Mouse (Mus musculus) midbrain, embryonic 10.5 days (tissue): ENCODE measurements at regions not wholly inside any gene's neighbourhood (a gene's known extent, or its start where the extent isn't known, plus 50 kb on each side); places are given as distances from the start of the nearest gene placed in this dataset.
A peak's percentile ranks its signal among the peaks of the same experiment; 100 is the strongest.

Source experiments
- DNase-seq: peaks from one replicate; pipeline ENCODE4 v3.0.0-alpha.2; 2017; ENCODE audit warnings: low spot score
- H3K27ac ChIP-seq: fragments of 300-500 bp; sonication (generic); replicated peaks from 2 replicates; pipeline ENCODE4 v1.5.1; 2016; ENCODE audit warnings: mild to moderate bottlenecking
- H3K27me3 ChIP-seq: fragments of 300-500 bp; sonication (generic); 2 replicates; pipeline ENCODE4 v1.6.1; 2016; ENCODE audit warnings: low read depth, mild to moderate bottlenecking; ENCODE audit not compliant: poor library complexity, severe bottlenecking
- H3K36me3 ChIP-seq: fragments of 300-500 bp; sonication (generic); 2 replicates; pipeline ENCODE4 v1.6.1; 2016; ENCODE audit warnings: mild to moderate bottlenecking, moderate library complexity
- H3K4me1 ChIP-seq: fragments of 300-500 bp; sonication (generic); 2 replicates; pipeline ENCODE4 v1.6.1; 2016
- H3K4me3 ChIP-seq: fragments of 300-500 bp; sonication (generic); 2 replicates; pipeline ENCODE4 v1.5.1; 2016; ENCODE audit warnings: mild to moderate bottlenecking, moderate library complexity
- H3K9me3 ChIP-seq: fragments of 300-500 bp; sonication (generic); replicated peaks from 2 replicates; pipeline ENCODE4 v1.6.1; 2016; ENCODE audit warnings: mild to moderate bottlenecking
- WGBS: fragments of 180-500 bp; shearing (Covaris S2); methylation state at CpG from one replicate; pipeline ENCODE4 v1.1.7; 2016; 5-methylcytosine and 5-hydroxymethylcytosine counted together

- Histone ChIP-seq H3K4me1 (no peaks in the 10 kb centered on the region), H3K9me3 (no peaks in the 10 kb centered on the region), H3K4me3 (no peak overlapping the region), H3K27me3 (no peaks in the 10 kb centered on the region), H3K27ac (no peak overlapping the region), H3K36me3 (no peaks in the 10 kb centered on the region)
- WGBS: 87% methylated on average over 3 of the region's 3 CpGs
- no peak for DNase-seq
Measured at GRCm38 (mm10) chr1:124790130-124790529, 645.4 kb downstream of the Actr3 start.

DNA sequence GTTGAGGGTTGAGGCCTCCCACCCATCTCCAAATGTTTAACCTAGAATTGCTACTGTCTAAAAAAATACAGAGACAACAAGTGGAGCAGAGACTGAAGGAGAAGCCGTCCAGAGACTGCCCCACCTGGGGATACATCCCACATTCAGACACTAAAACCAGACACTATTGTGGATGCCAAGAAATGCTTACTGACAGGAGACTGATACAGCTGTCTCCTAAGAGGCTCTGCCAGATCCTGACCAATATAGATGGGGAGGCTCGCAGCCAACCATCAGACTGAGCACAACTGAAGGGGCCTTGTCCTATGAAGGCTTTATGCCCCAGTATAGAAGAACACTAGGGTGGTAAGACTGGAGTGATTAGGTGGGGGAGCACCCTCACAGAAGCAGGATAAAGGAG lies 652.5 kb downstream of the Actr3 start:
- Histone ChIP-seq H3K4me1 (no peaks in the 10 kb centered on the region), H3K27ac (no peak overlapping the region), H3K4me3 (no peak overlapping the region), H3K36me3 (no peaks in the 10 kb centered on the region), H3K27me3 (no peaks in the 10 kb centered on the region), H3K9me3 (no peaks in the 10 kb centered on the region)
- no peak for DNase-seq
- 91% methylated on average over 2 of the region's 2 CpGs for WGBS

- no peak for DNase-seq
- Histone ChIP-seq H3K9me3 (no peaks in the 10 kb centered on the region), H3K27ac (no peak overlapping the region), H3K4me1 (no peaks in the 10 kb centered on the region), H3K27me3 (no peaks in the 10 kb centered on the region), H3K36me3 (no peaks in the 10 kb centered on the region), H3K4me3 (no peak overlapping the region)
- WGBS: 91% methylated on average over 2 of the region's 2 CpGs
Measured at GRCm38 (mm10) chr1:124777685-124778084, 657.8 kb downstream of the Actr3 start.

DNA sequence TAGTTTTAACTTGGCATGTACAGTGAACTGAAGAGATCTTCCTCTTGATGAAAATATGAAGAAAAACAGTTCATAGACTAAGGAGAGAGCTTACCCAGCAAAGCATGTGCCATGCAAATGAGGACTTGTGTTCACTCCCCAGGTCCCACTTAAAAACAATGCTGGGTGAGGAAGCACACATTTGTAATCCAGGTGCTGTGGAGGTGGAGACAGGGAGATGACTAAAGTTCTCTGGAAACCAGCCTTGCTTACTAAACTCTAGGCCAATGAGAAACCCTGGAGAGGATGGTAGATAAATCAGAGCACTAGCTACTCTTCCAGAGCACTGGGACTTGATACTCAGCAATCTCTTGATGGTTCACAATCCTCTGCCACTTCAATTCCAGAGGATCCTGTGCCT lies 678.8 kb downstream of the Actr3 start:
- DNase-seq: no peak

GRCm38 (mm10) chr1:124739777-124740176 lies 694.4 kb upstream of the Dpp10 start:
- H3K27ac ChIP-seq: no peak overlapping the region
- H3K9me3 ChIP-seq: no peaks in the 10 kb centered on the region
- no peak for DNase-seq
- no peak overlapping the region for H3K4me3 ChIP-seq
- H3K4me1 ChIP-seq: peaks cover 3% of the 10 kb centered on the region; the same call in 1 of the 2 replicates
- H3K36me3 ChIP-seq: no peaks in the 10 kb centered on the region
- H3K27me3 ChIP-seq: no peaks in the 10 kb centered on the region
- 84% methylated on average over 3 of the region's 3 CpGs for WGBS

More for the DNA sequence above, 678.8 kb downstream of the Actr3 start:
- H3K9me3 ChIP-seq: no peaks in the 10 kb centered on the region
- no peaks in the 10 kb centered on the region for H3K36me3 ChIP-seq
- no peak overlapping the region for H3K4me3 ChIP-seq
- H3K4me1 ChIP-seq: no peaks in the 10 kb centered on the region
- H3K27ac ChIP-seq: no peak overlapping the region
- H3K27me3 ChIP-seq: no peaks in the 10 kb centered on the region

DNA sequence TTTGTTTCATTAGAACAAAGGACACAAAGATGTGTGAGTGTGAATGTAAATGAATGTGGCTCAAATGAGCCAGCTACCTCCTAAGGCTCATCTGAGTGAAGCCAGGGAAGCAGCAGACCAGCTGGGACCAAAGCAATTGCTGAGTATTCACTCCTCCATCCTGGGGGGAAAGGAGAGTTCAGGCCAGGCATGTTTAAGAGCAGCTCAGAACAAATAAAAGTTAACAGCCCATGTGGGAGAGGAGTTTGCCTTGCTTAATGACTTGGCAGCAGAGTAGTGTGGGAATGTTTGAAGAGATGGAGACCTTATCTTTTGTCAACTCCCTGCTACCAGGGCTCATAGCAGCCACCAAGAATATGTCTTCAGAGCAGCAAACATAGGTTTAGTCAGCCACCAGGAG lies 685.0 kb upstream of the Dpp10 start:
- Histone ChIP-seq H3K4me1 (no peaks in the 10 kb centered on the region), H3K36me3 (no peaks in the 10 kb centered on the region), H3K27me3 (no peaks in the 10 kb centered on the region), H3K4me3 (no peak overlapping the region), H3K9me3 (no peaks in the 10 kb centered on the region), H3K27ac (no peak overlapping the region)
- DNase-seq: no peak

DNA sequence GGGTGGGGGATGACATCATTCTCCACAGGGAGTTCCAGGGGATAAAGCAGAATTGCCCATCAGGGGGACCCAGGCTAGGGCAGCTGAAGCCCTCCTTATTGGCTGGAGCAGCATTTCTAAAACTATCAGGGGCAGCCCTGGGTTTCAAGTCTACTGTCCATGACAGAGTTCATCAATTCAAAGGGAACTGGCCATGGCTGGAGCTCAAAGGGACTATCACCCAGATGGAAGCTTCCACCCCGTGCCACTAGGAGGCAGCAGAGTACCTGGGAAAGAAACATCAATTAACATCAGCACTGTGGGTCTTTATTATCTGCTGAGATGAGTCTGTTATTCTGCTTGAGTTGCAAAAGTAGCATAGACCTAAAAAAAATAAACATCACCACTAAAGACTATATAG lies 672.7 kb upstream of the Dpp10 start:
- no peak overlapping the region for H3K4me3 ChIP-seq
- WGBS: 0% methylated on average over 1 of the region's 1 CpGs
- H3K27me3 ChIP-seq: no peaks in the 10 kb centered on the region
- peak; percentile 42 for DNase-seq
- H3K4me1 ChIP-seq: no peaks in the 10 kb centered on the region
- no peaks in the 10 kb centered on the region for H3K36me3 ChIP-seq
- H3K9me3 ChIP-seq: no peaks in the 10 kb centered on the region
- no peak overlapping the region for H3K27ac ChIP-seq

DNA sequence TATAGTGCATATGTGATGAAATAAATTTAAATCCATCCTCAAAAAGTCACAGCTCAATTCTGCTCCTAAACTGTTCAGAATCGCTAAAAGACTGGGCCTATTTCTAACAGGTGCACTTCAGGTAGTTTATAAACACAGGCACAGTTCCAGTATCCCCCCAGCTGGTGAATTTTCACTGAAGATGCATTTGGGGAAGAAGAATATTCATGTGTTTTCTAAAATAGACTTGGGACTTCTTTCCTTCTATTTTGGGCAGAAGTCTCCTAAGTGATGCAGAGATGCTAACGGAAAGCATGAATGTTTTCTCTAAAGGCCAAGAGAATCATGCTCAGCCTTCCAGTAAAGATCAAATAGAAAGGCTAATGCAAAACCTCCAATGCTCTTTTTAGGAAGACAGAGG lies 660.9 kb upstream of the Dpp10 start:
- Histone ChIP-seq H3K4me1 (no peaks in the 10 kb centered on the region), H3K27me3 (no peaks in the 10 kb centered on the region), H3K36me3 (no peaks in the 10 kb centered on the region), H3K9me3 (no peaks in the 10 kb centered on the region), H3K27ac (no peak overlapping the region), H3K4me3 (no peak overlapping the region)
- DNase-seq: no peak
- WGBS: 83% methylated on average over 2 of the region's 2 CpGs

DNA sequence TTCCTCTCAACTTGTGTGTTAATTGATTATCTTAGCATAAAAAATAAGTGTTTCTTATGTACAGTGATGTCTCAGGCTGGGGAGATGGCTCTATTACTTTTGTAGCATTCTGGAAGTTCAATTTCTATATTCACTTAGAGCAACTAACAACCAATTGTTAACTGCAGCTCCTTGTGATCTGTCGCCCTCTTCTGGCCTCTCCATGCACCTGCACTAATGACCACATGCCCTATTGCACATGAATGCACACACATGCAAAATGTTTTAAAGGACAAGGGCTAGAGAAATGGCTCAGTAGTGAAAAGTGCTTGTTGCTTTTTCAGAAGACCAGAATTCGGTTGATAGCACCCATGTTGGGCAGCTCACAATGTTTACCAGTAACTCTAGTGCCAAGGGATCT lies 629.1 kb upstream of the Dpp10 start:
- no peaks in the 10 kb centered on the region for H3K4me1 ChIP-seq
- 34% methylated on average over 2 of the region's 2 CpGs for WGBS
- no peaks in the 10 kb centered on the region for H3K36me3 ChIP-seq
- no peak overlapping the region for H3K27ac ChIP-seq
- H3K27me3 ChIP-seq: no peaks in the 10 kb centered on the region
- no peaks in the 10 kb centered on the region for H3K9me3 ChIP-seq
- H3K4me3 ChIP-seq: no peak overlapping the region
- peak; percentile 20 for DNase-seq

- H3K36me3 ChIP-seq: no peaks in the 10 kb centered on the region
- DNase-seq: no peak
- H3K9me3 ChIP-seq: no peaks in the 10 kb centered on the region
- H3K27ac ChIP-seq: no peak overlapping the region
- H3K4me3 ChIP-seq: no peak overlapping the region
- H3K4me1 ChIP-seq: no peaks in the 10 kb centered on the region
- H3K27me3 ChIP-seq: no peaks in the 10 kb centered on the region
Measured at GRCm38 (mm10) chr1:124652872-124653271, 607.5 kb upstream of the Dpp10 start.

DNA sequence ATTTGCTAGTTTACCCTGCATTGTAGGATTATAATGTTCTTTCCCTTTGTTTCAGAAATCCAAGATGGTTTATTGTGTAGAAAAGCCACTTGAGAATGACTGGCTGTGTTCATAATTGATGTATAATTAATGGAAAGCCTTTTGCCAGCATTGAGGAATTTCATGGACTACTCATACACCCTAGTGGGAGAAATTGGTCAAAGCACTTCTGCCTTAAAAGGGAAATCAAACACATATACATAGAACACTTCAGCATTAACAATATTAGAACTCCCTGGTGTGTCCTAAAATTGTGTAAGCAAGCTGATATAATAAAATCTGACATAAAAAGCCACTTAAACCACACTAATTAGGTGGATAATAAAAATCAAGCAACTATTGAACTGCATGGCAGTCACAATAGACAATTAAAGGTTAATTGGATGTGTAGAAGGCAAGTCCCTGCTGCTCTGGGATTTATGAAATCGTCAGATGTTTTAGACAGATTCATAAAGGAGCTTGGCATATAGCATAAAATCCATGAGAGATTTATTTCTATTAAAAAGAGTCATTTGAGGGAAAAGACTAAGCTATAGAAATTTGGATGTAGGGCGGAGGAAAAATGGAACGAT lies 607.0 kb upstream of the Dpp10 start:
- 89% methylated on average over 3 of the region's 3 CpGs for WGBS
- Histone ChIP-seq H3K9me3 (no peaks in the 10 kb centered on the region), H3K27me3 (no peaks in the 10 kb centered on the region), H3K4me1 (no peaks in the 10 kb centered on the region), H3K36me3 (no peaks in the 10 kb centered on the region), H3K4me3 (no peak overlapping the region), H3K27ac (no peak overlapping the region)
- DNase-seq: no peak

DNA sequence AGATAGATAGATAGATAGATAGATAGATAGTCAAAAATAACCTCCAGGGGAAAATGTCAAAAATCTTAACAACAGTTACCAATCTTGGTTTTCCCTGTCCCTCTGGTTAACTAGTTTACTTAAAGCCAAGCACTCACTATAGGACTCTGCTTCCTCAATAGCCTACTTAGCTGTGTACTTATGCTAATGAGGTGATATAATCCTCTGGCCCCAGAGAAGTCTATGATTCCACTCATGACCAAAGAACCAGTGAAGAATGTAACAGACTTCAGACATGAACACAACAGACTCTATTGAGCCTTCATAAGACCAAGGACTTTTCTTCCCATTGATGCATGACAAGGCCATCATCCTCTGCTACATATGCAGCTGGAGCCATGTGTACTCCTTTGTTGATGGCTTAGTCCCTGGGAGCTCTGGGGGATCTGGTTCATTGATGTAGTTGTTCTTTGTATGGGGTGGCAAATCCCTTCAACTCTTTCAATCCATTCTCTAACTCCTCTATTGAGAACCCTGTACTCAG lies 589.9 kb upstream of the Dpp10 start:
- Histone ChIP-seq H3K4me1 (peaks cover 2% of the 10 kb centered on the region; the same call in 1 of the 2 replicates), H3K27me3 (no peaks in the 10 kb centered on the region), H3K27ac (no peak overlapping the region), H3K36me3 (no peaks in the 10 kb centered on the region), H3K9me3 (no peaks in the 10 kb centered on the region), H3K4me3 (no peak overlapping the region)
- no peak for DNase-seq

- Histone ChIP-seq H3K4me3 (no peak overlapping the region), H3K9me3 (no peaks in the 10 kb centered on the region), H3K27ac (no peak overlapping the region), H3K27me3 (no peaks in the 10 kb centered on the region), H3K36me3 (no peaks in the 10 kb centered on the region), H3K4me1 (no peaks in the 10 kb centered on the region)
- no peak for DNase-seq
Measured at GRCm38 (mm10) chr1:124630084-124630483, 584.7 kb upstream of the Dpp10 start.

DNA sequence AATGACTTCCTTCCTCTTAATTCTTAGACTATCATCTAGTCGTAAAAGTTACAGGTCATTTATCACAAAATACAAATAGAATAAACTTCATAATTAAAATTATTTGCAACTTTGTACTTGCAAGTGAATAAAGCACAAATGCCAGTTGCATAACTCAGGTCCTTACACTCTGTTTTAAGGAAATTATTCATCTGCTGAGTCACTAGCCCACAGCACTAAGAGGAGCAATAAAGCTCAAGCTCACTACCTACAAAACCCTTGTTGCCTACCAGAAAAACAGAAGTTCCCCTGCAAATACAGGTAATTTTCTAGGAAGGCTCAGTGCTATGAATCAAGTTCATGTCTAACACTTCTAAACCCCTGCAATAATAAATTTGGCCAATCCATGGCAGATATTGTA lies 539.3 kb upstream of the Dpp10 start:
- 95% methylated on average over 1 of the region's 1 CpGs for WGBS
- no peaks in the 10 kb centered on the region for H3K4me1 ChIP-seq
- no peaks in the 10 kb centered on the region for H3K9me3 ChIP-seq
- no peaks in the 10 kb centered on the region for H3K36me3 ChIP-seq
- no peak for DNase-seq
- no peak overlapping the region for H3K4me3 ChIP-seq
- H3K27ac ChIP-seq: no peak overlapping the region
- no peaks in the 10 kb centered on the region for H3K27me3 ChIP-seq
